Mouse (Mus musculus): ENCODE data around the gene Cyb5b. TPM values are rescaled to one million over a fixed set of nuclear protein-coding genes. Genes with fewer than 3 reads are reported as not detected.
"Not testable (repeated sequence)": the region's sequence is repeated elsewhere in the genome, so short reads cannot be mapped to it uniquely, and the experiment has no call there.

Cyb5b gene
- 128 and 134 TPM in 2 replicates for polyA plus RNA-seq (2014; fragmentation: Nextera tagmentation; extraction: Ambion mirVana)

GRCm38 (mm10) chr8:107150404-107151157 lies at the start of gene Cyb5b:
Gene Cyb5b, plus strand, starts transcription at chr8:107150640.
- ATAC-seq (replicated peaks; ENCODE audit: low FRiP score, low TSS enrichment, low read depth): peak; percentile 95
- WGBS: 1% methylated on average over 65 of the region's 65 CpGs
- Histone ChIP-seq H3K4me1 (replicated peaks; ENCODE audit: control insufficient read depth, insufficient read depth, low read length) (peaks cover 4% of the 10 kb centered on the region; the same call in 1 of the 2 replicates), H3K9ac (ENCODE audit: low read length) (peak within 1 kb of the TSS; percentile 86), H3K4me2 (ENCODE audit: low read length) (peak within 1 kb of the TSS; percentile 71), H3K36me3 (ENCODE audit: control insufficient read depth, insufficient read depth, low read length) (peaks cover 27% of the 10 kb centered on the region), H3K27me3 (replicated peaks; ENCODE audit: control insufficient read depth, insufficient read depth, low read length) (no peaks in the 10 kb centered on the region), H3K4me3 (ENCODE audit: low read depth, low read length) (peak within 1 kb of the TSS; percentile 89), H3K9me3 (ENCODE audit: control insufficient read depth, low read length) (no peaks in the 10 kb centered on the region), H3K27ac (ENCODE audit: low read depth) (peak within 1 kb of the TSS; percentile 75)
- peak; percentile 95 for DNase-seq (ENCODE audit: low spot score)

- no peak overlapping the region for H3K9ac ChIP-seq (ENCODE audit: low read length)
- no peak overlapping the region for H3K4me2 ChIP-seq (ENCODE audit: low read length)
- peak; percentile 93 for DNase-seq (ENCODE audit: low spot score)
- no peaks in the 10 kb centered on the region for H3K27me3 ChIP-seq (replicated peaks; ENCODE audit: control insufficient read depth, insufficient read depth, low read length)
- H3K27ac ChIP-seq (ENCODE audit: low read depth): no peak overlapping the region
- ATAC-seq (replicated peaks; ENCODE audit: low FRiP score, low TSS enrichment, low read depth): no peak
- H3K9me3 ChIP-seq (ENCODE audit: control insufficient read depth, low read length): no peaks in the 10 kb centered on the region
- H3K4me3 ChIP-seq (ENCODE audit: low read depth, low read length): no peak overlapping the region
- no peaks in the 10 kb centered on the region for H3K36me3 ChIP-seq (ENCODE audit: control insufficient read depth, insufficient read depth, low read length)
- WGBS: 13% methylated on average over 4 of the region's 4 CpGs
- H3K4me1 ChIP-seq (replicated peaks; ENCODE audit: control insufficient read depth, insufficient read depth, low read length): no peaks in the 10 kb centered on the region
Observed at GRCm38 (mm10) chr8:107104547-107104946, 45.9 kb upstream of the Cyb5b start.

GRCm38 (mm10) chr8:107108089-107108488 lies 42.4 kb upstream of the Cyb5b start:
- ATAC-seq (replicated peaks; ENCODE audit: low FRiP score, low TSS enrichment, low read depth); H3K9me3 ChIP-seq (ENCODE audit: control insufficient read depth, low read length); H3K27me3 ChIP-seq (replicated peaks; ENCODE audit: control insufficient read depth, insufficient read depth, low read length); H3K36me3 ChIP-seq (ENCODE audit: control insufficient read depth, insufficient read depth, low read length); H3K4me3 ChIP-seq (ENCODE audit: low read depth, low read length); H3K27ac ChIP-seq (ENCODE audit: low read depth); H3K9ac ChIP-seq (ENCODE audit: low read length); DNase-seq (ENCODE audit: low spot score); H3K4me2 ChIP-seq (ENCODE audit: low read length); H3K4me1 ChIP-seq (replicated peaks; ENCODE audit: control insufficient read depth, insufficient read depth, low read length): not testable (repeated sequence)
- 94% methylated on average over 5 of the region's 5 CpGs for WGBS

- Histone ChIP-seq H3K9ac (ENCODE audit: low read length) (peak overlapping the region; percentile 32; the same call in 1 of the 2 replicates), H3K27ac (ENCODE audit: low read depth) (peak overlapping the region; percentile 13; the same call in 1 of the 2 replicates), H3K9me3 (ENCODE audit: control insufficient read depth, low read length) (no peaks in the 10 kb centered on the region), H3K36me3 (ENCODE audit: control insufficient read depth, insufficient read depth, low read length) (no peaks in the 10 kb centered on the region), H3K27me3 (replicated peaks; ENCODE audit: control insufficient read depth, insufficient read depth, low read length) (no peaks in the 10 kb centered on the region), H3K4me2 (ENCODE audit: low read length) (peak overlapping the region; percentile 42), H3K4me1 (replicated peaks; ENCODE audit: control insufficient read depth, insufficient read depth, low read length) (no peaks in the 10 kb centered on the region), H3K4me3 (ENCODE audit: low read depth, low read length) (peak overlapping the region; percentile 21)
- ATAC-seq (replicated peaks; ENCODE audit: low FRiP score, low TSS enrichment, low read depth) (0 out of 2 replicates have a peak, but pooled peaks have one; percentile 43), DNase-seq (ENCODE audit: low spot score) (no peak)
- 49% methylated on average over 23 of the region's 23 CpGs for WGBS
Observed at GRCm38 (mm10) chr8:107108978-107109720, 41.3 kb upstream of the Cyb5b start.

- Histone ChIP-seq H3K9ac (ENCODE audit: low read length) (no peak overlapping the region), H3K27ac (ENCODE audit: low read depth) (no peak overlapping the region), H3K27me3 (replicated peaks; ENCODE audit: control insufficient read depth, insufficient read depth, low read length) (no peaks in the 10 kb centered on the region), H3K9me3 (ENCODE audit: control insufficient read depth, low read length) (no peaks in the 10 kb centered on the region), H3K4me3 (ENCODE audit: low read depth, low read length) (no peak overlapping the region), H3K36me3 (ENCODE audit: control insufficient read depth, insufficient read depth, low read length) (no peaks in the 10 kb centered on the region), H3K4me1 (replicated peaks; ENCODE audit: control insufficient read depth, insufficient read depth, low read length) (peaks cover 4% of the 10 kb centered on the region; the same call in 1 of the 2 replicates), H3K4me2 (ENCODE audit: low read length) (no peak overlapping the region)
- 86% methylated on average over 5 of the region's 5 CpGs for WGBS
- DNase-seq (ENCODE audit: low spot score) (no peak), ATAC-seq (replicated peaks; ENCODE audit: low FRiP score, low TSS enrichment, low read depth) (no peak)
Observed at GRCm38 (mm10) chr8:107109816-107110435, 40.5 kb upstream of the Cyb5b start.

GRCm38 (mm10) chr8:107110629-107111330 lies 39.7 kb upstream of the Cyb5b start:
- Histone ChIP-seq H3K27me3 (replicated peaks; ENCODE audit: control insufficient read depth, insufficient read depth, low read length) (no peaks in the 10 kb centered on the region), H3K36me3 (ENCODE audit: control insufficient read depth, insufficient read depth, low read length) (no peaks in the 10 kb centered on the region), H3K9ac (ENCODE audit: low read length) (no peak overlapping the region), H3K9me3 (ENCODE audit: control insufficient read depth, low read length) (no peaks in the 10 kb centered on the region), H3K4me3 (ENCODE audit: low read depth, low read length) (no peak overlapping the region), H3K4me2 (ENCODE audit: low read length) (no peak overlapping the region), H3K27ac (ENCODE audit: low read depth) (no peak overlapping the region), H3K4me1 (replicated peaks; ENCODE audit: control insufficient read depth, insufficient read depth, low read length) (peaks cover 5% of the 10 kb centered on the region; the same call in 1 of the 2 replicates)
- DNase-seq (ENCODE audit: low spot score) (no peak), ATAC-seq (replicated peaks; ENCODE audit: low FRiP score, low TSS enrichment, low read depth) (no peak)
- 73% methylated on average over 9 of the region's 9 CpGs for WGBS

GRCm38 (mm10) chr8:107111340-107112105 lies 38.9 kb upstream of the Cyb5b start:
- Histone ChIP-seq H3K9ac (ENCODE audit: low read length) (no peak overlapping the region), H3K4me2 (ENCODE audit: low read length) (no peak overlapping the region), H3K9me3 (ENCODE audit: control insufficient read depth, low read length) (no peaks in the 10 kb centered on the region), H3K27me3 (replicated peaks; ENCODE audit: control insufficient read depth, insufficient read depth, low read length) (no peaks in the 10 kb centered on the region), H3K27ac (ENCODE audit: low read depth) (no peak overlapping the region), H3K4me3 (ENCODE audit: low read depth, low read length) (no peak overlapping the region), H3K36me3 (ENCODE audit: control insufficient read depth, insufficient read depth, low read length) (no peaks in the 10 kb centered on the region), H3K4me1 (replicated peaks; ENCODE audit: control insufficient read depth, insufficient read depth, low read length) (peaks cover 10% of the 10 kb centered on the region; the same call in 1 of the 2 replicates)
- no peak for DNase-seq (ENCODE audit: low spot score)
- no peak for ATAC-seq (replicated peaks; ENCODE audit: low FRiP score, low TSS enrichment, low read depth)
- WGBS: 82% methylated on average over 9 of the region's 11 CpGs
